Mouse (Mus musculus) CD4-positive, CD25-positive, alpha-beta regulatory T cell, adult 2 months (primary cell): ENCODE measurements at regions not wholly inside any gene's neighbourhood (a gene's known extent, or its start where the extent isn't known, plus 50 kb on each side); places are given as distances from the start of the nearest gene placed in this dataset.
A peak's percentile ranks its signal among the peaks of the same experiment; 100 is the strongest.
"Not testable (repeated sequence)": the region's sequence is repeated elsewhere in the genome, so short reads cannot be mapped to it uniquely, and the experiment has no call there.

Source experiments
- DNase-seq: peaks from one replicate; pipeline ENCODE4 v3.0.0-alpha.2; 2012; ENCODE audit warnings: low read depth, low spot score

- no peak for DNase-seq
Observed at GRCm38 (mm10) chr12:15654585-15654984, 162.1 kb downstream of the Trib2 start.

- no peak for DNase-seq
Observed at GRCm38 (mm10) chr12:15653357-15653763, 163.4 kb downstream of the Trib2 start.

GRCm38 (mm10) chr12:15651293-15651692, 165.4 kb downstream of the Trib2 start:
- DNase-seq, result no peak

GRCm38 (mm10) chr12:15649906-15650305, 166.8 kb downstream of the Trib2 start:
- no peak for DNase-seq

- DNase-seq, result no peak
Observed at GRCm38 (mm10) chr12:15649226-15649625, 167.5 kb downstream of the Trib2 start.

GRCm38 (mm10) chr12:15644074-15644672, 172.5 kb downstream of the Trib2 start:
- DNase-seq, result no peak

- no peak for DNase-seq
Observed at GRCm38 (mm10) chr12:15643669-15644068, 173.1 kb downstream of the Trib2 start.

GRCm38 (mm10) chr12:15640320-15640719, 176.4 kb downstream of the Trib2 start:
- no peak for DNase-seq

- DNase-seq, result no peak
Observed at GRCm38 (mm10) chr12:15629971-15630370, 186.8 kb downstream of the Trib2 start.

- DNase-seq, result no peak
Observed at GRCm38 (mm10) chr12:15619521-15619920, 197.2 kb downstream of the Trib2 start.

GRCm38 (mm10) chr12:15617312-15617711, 199.4 kb downstream of the Trib2 start:
- DNase-seq, result no peak

GRCm38 (mm10) chr12:15611847-15612580, 204.7 kb downstream of the Trib2 start:
- no peak for DNase-seq

- DNase-seq, result no peak
Observed at GRCm38 (mm10) chr12:15607091-15607490, 209.6 kb downstream of the Trib2 start.

- DNase-seq, result no peak
Observed at GRCm38 (mm10) chr12:15606095-15606494, 210.6 kb downstream of the Trib2 start.

- no peak for DNase-seq
Observed at GRCm38 (mm10) chr12:15604630-15605029, 212.1 kb downstream of the Trib2 start.

- no peak for DNase-seq
Observed at GRCm38 (mm10) chr12:15603885-15604284, 212.8 kb downstream of the Trib2 start.

GRCm38 (mm10) chr12:15603319-15603718, 213.4 kb downstream of the Trib2 start:
- DNase-seq, result peak; percentile 46

GRCm38 (mm10) chr12:15594704-15595103, 222.0 kb downstream of the Trib2 start:
- DNase-seq, result no peak

GRCm38 (mm10) chr12:15587864-15588263, 228.9 kb downstream of the Trib2 start:
- not testable (repeated sequence) for DNase-seq

- peak; percentile 24 for DNase-seq
Observed at GRCm38 (mm10) chr12:15586706-15587442, 229.8 kb downstream of the Trib2 start.

GRCm38 (mm10) chr12:15585845-15586244, 230.9 kb downstream of the Trib2 start:
- no peak for DNase-seq

- no peak for DNase-seq
Observed at GRCm38 (mm10) chr12:15584721-15585120, 232.0 kb downstream of the Trib2 start.

GRCm38 (mm10) chr12:15566785-15567109, 250.0 kb downstream of the Trib2 start:
- DNase-seq, result no peak
